Mouse (Mus musculus): ENCODE data around the gene Slc26a6.

Slc26a6 gene

GRCm38 (mm10) chr9:108848419-108848818 is 4.7 kb upstream of the Slc26a6 start:
- DNase-seq, result no peak

- peak; percentile 82 for DNase-seq
These were observed 655 bp downstream of the Slc26a6 start for GRCm38 (mm10) chr9:108853635-108854240.

DNA sequence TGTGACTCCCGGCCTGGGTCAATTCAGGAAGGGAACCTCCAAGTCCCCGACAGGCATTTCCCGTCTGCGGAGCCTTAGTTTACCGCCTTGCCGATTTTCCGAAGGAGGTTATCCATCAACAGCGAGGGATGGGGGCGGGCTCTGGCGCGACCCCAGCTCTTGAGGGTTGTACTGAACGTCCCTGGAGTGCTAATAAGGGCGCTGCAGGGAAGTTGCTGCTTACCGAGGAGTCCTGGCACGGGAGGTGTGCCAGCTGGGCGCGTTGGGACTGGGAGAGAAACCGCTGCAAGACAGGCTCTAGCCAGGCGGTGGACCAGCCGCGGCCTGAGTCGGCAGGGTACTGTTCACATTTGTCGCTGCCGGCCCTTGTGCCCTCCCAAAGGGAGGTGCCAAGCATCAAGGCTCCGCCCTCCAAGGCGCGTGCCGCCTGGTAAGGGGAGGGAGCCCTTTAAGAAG is 1.2 kb downstream of the Slc26a6 start:
- peak; percentile 82 for DNase-seq

GRCm38 (mm10) chr9:108855335-108855734 is 2.3 kb downstream of the Slc26a6 start:
- DNase-seq, result no peak

- DNase-seq, result no peak
These were observed 5.9 kb downstream of the Slc26a6 start for GRCm38 (mm10) chr9:108858792-108859527.

- no peak for DNase-seq
These were observed 59.2 kb downstream of the Slc26a6 start for GRCm38 (mm10) chr9:108912308-108912707.

DNA sequence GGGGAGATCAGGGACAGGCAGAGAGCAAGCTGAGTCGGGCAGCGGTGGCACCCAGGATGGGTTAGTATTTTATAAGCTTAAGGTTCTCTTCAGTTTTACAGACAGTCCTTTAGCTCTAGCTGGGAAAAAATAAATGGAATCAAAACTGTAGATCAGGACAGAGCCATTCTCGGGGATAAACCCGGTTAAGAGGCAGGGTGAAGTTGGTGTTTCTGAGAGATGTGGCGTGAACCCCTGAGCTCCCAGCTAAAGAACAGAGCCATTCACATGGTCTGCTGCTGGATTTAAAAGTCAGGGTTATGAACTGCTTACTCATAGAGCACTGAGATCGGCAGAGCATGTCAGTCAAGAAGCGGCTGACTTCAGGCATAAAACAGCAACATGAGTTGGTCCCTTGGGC is 60.1 kb downstream of the Slc26a6 start:
- DNase-seq, result no peak

DNA sequence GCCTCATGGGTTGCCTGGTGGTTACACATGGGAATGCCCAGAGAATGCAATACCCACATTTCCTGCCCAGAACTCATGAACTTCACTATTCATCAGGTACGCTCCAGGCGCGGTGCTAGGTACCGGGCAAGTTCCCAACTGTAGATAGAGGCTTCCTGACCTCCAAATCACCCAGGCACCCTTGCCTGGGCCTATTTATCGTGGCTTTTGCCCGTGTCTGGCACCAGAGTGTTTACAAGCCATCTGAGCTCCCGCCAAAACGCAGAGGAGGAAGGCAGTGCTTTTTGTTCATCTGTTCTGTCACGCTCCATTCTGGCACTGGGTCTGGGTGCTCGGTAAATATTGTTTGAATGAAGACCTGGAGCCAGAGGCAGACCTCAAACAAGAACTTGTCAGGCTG is 60.5 kb downstream of the Slc26a6 start:
- no peak for DNase-seq

DNA sequence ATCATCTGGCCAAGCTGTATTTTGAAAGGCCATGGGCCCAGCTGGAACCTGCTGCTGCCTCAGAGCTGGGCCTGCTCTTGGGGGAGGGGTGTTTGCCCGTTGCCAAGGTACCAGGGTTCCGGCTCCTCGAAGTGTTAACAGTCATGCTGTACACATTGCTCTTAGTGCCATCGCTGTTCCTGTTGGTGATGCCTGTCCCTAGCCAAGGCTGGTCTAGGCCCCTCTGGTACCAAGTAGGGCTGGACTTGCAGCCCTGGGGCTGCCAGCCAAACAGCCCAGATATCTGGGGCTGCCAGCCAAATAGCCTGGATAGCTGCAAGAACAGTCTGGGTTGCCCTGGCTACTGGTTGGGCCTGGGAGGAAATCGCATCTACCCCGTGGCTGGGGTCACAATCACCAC is 61.4 kb downstream of the Slc26a6 start, which contains the start of gene Tmem89:
Gene Tmem89, plus strand, starts transcription at position 129 of the 400 bp plus-strand sequence.
- peak; percentile 61 for DNase-seq

DNA sequence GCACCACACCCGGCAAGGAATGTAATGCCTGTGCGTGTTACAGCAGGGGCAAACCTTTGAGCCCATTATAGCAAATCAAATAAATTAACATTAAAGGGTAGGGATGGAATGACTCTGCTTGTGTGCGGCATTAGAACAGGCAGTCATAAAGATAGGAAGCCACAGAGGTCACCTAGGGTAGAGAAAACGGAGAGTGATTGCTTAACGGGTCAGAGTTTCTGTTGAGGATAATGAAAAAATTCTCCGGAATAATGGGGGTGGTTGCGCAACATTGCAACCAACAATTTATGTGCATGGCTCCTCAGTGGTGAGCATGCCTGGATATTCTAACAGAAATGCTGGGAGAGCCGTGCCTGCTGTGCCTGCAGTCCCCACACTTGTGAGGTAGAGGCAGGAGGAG is 72.8 kb downstream of the Slc26a6 start:
- no peak for DNase-seq

DNA sequence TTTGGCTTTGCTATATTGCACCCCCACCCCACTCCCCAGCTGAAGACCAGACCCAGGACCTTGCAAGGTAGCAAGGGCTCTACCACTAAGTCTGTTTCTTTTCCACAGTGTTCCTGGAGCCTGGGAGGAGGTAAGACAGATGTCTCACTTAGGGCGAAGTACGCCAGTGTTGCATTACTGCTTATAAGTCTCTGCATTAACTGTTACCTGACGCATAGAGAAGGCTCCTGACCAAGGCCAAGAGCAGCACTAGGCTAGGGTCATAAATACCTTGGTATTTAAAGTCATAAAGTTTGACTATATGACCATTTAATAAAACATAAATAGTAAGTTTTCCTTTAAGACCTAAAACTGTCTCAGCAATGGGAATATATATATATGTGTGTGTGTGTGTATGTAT is 75.3 kb downstream of the Slc26a6 start:
- DNase-seq, result no peak

DNA sequence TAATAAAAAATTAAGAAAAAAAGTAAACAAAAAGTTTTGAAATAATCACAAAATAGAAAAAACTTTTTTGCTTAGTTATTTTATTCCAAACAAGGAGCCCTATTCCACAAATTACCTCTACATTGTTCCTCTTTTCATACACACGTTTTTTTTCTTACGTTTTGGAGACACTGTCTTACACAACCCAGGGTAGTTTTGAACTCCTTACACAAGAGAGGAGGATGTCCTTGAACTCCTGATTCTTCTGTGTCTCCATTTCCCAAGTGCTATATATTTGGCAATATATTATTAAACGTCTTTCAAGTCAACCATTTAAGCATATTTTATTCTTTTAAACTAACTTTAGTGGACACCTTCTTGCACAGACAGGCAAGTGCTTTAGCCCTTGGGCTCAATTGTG is 82.9 kb downstream of the Slc26a6 start:
- DNase-seq, result no peak

GRCm38 (mm10) chr9:108936418-108937364 is 83.6 kb downstream of the Slc26a6 start, which contains the start of gene Uqcrc1:
Gene Uqcrc1, plus strand, starts transcription at chr9:108936633.
- DNase-seq, result peak; percentile 98

DNA sequence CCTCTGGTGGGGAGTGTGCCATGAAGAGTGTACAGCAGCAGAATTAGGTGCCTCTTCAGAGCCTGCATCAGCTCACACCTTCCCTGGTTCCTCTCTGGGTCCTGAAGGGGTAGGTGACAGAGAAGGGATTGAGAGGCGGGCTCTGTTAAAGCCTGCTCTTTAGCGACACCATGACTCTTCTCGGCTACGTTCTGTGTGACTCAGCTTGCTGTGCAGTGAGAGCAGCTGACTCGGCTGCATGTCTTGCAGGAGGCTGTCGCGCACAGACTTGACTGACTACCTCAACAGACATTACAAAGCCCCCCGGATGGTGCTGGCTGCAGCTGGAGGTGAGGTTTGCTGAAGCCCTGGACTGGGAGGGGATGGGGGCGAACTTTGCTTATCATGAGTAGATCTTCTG is 92.0 kb downstream of the Slc26a6 start:
- DNase-seq, result no peak

DNA sequence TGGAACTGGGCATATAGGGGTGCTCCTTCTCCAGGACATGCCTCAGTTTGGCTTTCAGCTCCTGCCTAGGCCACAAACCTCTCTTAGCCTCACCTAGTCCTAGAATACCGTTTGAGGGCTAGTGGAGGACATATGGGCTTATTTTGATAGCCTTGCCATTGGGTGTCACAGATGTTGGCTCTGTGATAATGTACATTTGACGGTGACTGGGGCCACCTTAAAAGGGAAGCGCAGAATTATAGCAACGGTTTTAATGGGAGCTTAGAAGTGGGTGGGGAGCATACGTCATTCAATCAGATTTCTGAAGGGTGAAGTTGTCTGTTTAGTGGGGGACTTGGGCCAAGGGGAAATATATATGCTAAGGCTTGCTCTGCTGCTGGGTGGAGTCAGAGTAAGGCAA is 92.5 kb downstream of the Slc26a6 start:
- no peak for DNase-seq

- DNase-seq, result no peak
These were observed 96.3 kb downstream of the Slc26a6 start for GRCm38 (mm10) chr9:108949231-108949966.

DNA sequence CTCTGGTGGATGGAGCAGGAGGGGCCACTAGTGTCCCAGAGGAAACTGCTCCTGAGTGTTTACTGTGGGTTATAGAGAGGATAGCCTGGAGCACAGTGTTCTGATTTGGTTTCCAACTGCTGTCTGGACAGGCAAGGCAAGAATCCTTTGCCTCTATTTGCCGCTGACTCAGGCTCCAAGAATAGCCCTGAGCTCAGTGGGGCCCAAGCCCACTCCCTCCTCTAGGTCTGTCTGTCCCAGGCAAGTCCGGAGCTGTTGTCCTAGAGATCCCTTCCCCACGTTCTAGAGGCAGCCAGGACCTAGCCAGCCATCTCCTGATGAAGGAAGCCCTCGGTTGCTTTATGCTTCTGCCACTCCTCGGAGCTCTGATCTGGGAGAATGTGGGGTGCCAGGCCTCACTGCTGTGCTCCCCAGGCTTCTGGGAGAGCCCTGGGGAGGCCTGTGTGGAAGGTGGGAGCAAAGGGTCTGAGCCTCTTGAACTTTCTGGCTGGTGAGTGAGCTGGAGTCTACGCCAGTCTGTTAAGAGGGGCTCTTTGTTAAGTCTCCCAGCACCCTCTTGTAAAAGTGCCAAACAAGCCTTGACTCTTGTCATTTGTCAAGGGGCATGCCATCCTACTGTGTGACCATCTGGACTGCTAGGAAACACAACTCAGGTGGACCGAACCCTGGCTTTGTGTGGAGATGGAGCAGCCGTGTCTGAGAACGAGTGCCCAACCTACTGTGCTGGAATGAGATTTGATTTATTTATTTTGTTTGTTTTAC is 97.1 kb downstream of the Slc26a6 start:
- DNase-seq, result no peak

DNA sequence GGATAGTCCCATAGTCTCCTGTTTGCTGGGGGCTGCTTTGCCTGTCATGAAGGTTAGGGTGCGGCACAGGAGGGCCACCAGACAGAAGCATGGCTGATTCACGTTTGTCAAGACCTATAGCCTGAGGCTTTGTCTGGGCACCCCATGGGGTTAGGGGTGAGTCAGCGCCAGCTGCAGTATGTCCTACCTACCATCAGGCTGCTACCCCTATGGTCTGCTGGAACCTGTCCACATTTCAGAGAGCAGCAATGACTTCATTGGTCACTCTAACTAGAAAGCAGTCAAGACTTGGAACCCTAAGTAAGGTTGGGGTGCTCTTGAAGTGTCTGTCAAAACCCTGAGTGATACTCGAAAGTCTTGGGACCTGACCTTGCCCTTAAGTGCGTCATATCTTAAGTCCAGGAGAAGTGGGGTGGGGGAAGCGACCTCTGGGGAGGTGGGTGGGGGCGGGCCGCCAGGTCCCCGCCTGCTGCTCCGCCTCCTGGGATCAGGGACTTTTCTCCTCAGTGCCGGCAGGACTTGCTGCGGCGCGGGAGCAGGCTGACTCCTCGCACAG is 100.1 kb downstream of the Slc26a6 start, which contains the start of gene Col7a1:
Gene Col7a1, plus strand, starts transcription at position 506 of the 556 bp plus-strand sequence.
- DNase-seq, result no peak

GRCm38 (mm10) chr9:108955241-108955640 is 102.2 kb downstream of the Slc26a6 start:
- DNase-seq, result no peak

DNA sequence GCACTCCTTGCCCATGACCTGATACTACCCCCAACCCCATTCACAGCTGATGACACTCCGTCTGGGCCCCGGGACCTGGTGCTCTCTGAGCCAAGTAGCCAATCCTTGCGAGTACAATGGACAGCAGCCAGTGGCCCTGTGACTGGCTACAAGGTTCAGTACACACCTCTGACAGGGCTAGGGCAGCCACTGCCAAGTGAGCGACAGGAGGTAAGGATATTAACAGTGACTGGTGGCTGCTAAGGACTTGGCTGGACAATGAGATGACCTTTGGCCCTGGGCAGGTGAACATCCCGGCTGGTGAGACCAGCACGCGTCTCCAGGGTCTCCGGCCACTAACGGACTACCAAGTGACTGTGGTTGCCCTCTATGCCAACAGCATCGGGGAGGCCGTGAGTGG is 102.8 kb downstream of the Slc26a6 start:
- no peak for DNase-seq

Measured in right cerebral cortex, postnatal 4 days (tissue).